Mouse (Mus musculus) lung, postnatal 10 days (tissue): Measurements from ENCODE around the gene Ifnz.
"Not testable (repeated sequence)": the region's sequence is repeated elsewhere in the genome, so short reads cannot be mapped to it uniquely, and the experiment has no call there.

ENCODE experiments used
- DNase-seq: peaks from one replicate; pipeline ENCODE4 v3.0.0; 2021

Gene Ifnz

DNA sequence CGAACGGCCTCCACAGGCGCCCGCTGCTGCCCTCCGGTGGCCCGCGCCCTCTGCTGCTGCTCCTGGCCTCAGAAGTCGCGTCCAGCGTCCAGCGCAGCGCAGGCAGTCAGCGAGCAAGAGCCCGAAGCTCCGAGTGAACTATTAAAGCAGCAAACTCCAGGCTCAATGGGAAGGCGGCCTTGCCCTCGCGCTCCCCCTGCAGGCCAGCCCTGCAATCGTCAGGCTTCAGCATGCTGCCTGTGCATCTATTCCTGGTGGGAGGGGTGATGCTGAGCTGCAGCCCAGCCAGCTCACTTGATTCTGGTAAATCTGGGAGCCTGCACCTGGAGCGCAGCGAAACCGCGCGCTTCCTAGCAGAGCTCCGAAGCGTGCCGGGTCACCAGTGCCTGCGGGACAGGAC lies 6.5 kb downstream of the Ifnz start, which contains the start of gene Gm13277:
TSS of gene Gm13277 (plus strand) at position 231 of the 400 bp plus-strand sequence.
- peak; percentile 83 for DNase-seq

DNA sequence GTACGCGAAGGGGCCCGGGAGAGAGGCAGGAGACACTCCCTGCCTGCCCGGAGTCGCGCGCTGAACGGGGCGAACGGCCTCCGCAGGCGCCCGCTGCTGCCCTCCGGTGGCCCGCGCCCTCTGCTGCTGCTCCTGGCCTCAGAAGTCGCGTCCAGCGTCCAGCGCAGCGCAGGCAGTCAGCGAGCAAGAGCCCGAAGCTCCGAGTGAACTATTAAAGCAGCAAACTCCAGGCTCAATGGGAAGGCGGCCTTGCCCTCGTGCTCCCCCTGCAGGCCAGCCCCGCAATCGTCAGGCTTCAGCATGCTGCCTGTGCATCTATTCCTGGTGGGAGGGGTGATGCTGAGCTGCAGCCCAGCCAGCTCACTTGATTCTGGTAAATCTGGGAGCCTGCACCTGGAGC lies 9.3 kb downstream of the Ifnz start, which contains the start of gene Gm13278:
TSS of gene Gm13278 (plus strand) at position 301 of the 400 bp plus-strand sequence.
- not testable (repeated sequence) for DNase-seq

DNA sequence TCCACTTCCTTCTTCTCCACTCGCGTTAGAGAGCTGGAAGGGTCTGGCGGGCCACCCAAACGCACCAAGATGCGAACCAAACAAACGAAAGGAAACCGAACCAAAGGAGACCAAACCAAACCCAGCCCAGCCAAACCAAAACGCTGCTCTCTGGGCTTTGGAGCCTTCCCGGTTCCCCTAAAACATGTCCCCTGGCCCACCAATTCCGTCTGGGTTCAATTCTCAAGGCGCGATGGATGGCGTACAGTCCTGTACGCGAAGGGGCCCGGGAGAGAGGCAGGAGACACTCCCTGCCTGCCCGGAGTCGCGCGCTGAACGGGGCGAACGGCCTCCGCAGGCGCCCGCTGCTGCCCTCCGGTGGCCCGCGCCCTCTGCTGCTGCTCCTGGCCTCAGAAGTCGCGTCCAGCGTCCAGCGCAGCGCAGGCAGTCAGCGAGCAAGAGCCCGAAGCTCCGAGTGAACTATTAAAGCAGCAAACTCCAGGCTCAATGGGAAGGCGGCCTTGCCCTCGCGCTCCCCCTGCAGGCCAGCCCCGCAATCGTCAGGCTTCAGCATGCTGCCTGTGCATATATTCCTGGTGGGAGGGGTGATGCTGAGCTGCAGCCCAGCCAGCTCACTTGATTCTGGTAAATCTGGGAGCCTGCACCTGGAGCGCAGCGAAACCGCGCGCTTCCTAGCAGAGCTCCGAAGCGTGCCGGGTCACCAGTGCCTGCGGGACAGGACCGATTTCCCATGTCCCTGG lies 12.2 kb downstream of the Ifnz start, which contains the start of gene Gm13275:
TSS of gene Gm13275 (plus strand) at position 552 of the 740 bp plus-strand sequence.
- peak; percentile 72 for DNase-seq

DNA sequence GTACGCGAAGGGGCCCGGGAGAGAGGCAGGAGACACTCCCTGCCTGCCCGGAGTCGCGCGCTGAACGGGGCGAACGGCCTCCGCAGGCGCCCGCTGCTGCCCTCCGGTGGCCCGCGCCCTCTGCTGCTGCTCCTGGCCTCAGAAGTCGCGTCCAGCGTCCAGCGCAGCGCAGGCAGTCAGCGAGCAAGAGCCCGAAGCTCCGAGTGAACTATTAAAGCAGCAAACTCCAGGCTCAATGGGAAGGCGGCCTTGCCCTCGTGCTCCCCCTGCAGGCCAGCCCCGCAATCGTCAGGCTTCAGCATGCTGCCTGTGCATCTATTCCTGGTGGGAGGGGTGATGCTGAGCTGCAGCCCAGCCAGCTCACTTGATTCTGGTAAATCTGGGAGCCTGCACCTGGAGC lies 15.2 kb downstream of the Ifnz start, which contains the start of gene Gm13279:
TSS of gene Gm13279 (plus strand) at position 301 of the 400 bp plus-strand sequence.
- not testable (repeated sequence) for DNase-seq

GRCm38 (mm10) chr4:88799365-88799764 lies 17.4 kb downstream of the Ifnz start, which contains the start of gene Gm13285:
Gene Gm13285, plus strand, starts transcription at chr4:88799665.
- not testable (repeated sequence) for DNase-seq

DNA sequence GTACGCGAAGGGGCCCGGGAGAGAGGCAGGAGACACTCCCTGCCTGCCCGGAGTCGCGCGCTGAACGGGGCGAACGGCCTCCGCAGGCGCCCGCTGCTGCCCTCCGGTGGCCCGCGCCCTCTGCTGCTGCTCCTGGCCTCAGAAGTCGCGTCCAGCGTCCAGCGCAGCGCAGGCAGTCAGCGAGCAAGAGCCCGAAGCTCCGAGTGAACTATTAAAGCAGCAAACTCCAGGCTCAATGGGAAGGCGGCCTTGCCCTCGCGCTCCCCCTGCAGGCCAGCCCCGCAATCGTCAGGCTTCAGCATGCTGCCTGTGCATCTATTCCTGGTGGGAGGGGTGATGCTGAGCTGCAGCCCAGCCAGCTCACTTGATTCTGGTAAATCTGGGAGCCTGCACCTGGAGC lies 21.0 kb downstream of the Ifnz start, which contains the start of gene Gm13287:
TSS of gene Gm13287 (plus strand) at position 301 of the 400 bp plus-strand sequence.
- DNase-seq = not testable (repeated sequence)

DNA sequence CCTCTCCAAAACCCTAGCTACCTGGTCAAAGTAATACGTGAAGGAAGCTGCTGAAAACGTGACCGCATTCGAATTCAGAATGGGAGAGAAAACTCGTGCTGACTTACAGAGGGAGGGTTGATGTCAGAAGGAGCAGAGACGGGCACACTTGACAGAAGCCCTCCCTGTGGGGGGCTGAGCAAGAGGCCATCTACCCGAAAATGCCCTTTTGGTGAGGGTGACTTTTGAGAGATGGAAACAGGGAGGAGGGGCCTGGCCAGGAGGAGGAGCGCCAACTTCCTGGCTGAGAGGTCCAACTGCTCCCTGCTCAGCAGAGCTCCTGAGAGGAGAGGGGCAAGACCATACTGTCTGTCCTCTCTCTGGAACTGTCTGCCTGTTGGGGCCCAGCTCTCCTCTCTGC lies 23.3 kb downstream of the Ifnz start, which contains the start of gene Gm13288:
TSS of gene Gm13288 (plus strand) at position 301 of the 400 bp plus-strand sequence.
- not testable (repeated sequence) for DNase-seq

DNA sequence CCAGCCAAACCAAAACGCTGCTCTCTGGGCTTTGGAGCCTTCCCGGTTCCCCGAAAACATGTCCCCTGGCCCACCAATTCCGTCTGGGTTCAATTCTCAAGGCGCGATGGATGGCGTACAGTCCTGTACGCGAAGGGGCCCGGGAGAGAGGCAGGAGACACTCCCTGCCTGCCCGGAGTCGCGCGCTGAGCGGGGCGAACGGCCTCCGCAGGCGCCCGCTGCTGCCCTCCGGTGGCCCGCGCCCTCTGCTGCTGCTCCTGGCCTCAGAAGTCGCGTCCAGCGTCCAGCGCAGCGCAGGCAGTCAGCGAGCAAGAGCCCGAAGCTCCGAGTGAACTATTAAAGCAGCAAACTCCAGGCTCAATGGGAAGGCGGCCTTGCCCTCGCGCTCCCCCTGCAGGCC lies 23.8 kb downstream of the Ifnz start:
- DNase-seq = peak; percentile 39

DNA sequence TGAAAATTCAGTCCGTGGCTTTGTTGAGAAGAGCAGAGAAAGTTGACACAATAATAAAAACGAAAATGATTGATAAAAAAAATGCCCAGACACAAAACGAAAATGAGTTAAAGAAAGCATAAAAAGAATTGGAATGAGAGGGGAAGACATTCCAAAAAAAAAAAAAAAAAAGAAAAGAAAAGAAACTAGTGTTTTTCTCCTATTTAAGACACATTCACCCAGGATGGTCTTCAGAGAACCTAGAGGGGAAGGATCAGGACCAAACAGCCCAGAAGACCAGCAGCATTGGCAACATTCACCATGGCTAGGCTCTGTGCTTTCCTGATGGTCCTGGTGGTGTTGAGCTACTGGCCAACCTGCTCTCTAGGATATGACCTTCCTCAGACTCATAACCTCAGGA lies 34.0 kb downstream of the Ifnz start, which contains the start of gene Ifna7:
TSS of gene Ifna7 (plus strand) at position 301 of the 400 bp plus-strand sequence.
- no peak for DNase-seq

- DNase-seq = no peak
These were observed 37.7 kb downstream of the Ifnz start, which contains the start of gene Ifna11 for GRCm38 (mm10) chr4:88819659-88820058. Gene Ifna11, plus strand, starts transcription at chr4:88819959.

GRCm38 (mm10) chr4:88822995-88823394 lies 41.1 kb downstream of the Ifnz start:
- DNase-seq = peak; percentile 25

- not testable (repeated sequence) for DNase-seq
These were observed 45.2 kb downstream of the Ifnz start, which contains the start of gene Ifna6 for GRCm38 (mm10) chr4:88827116-88827515. Gene Ifna6, plus strand, starts transcription at chr4:88827416.

- DNase-seq = peak; percentile 47
These were observed 48.6 kb downstream of the Ifnz start for GRCm38 (mm10) chr4:88830523-88830922.
